Mouse (Mus musculus) splenic B cell, adult 2 months (primary cell): ENCODE results near the gene Dlgap4.

ENCODE experiments used
- DNase-seq: peaks from one replicate; pipeline ENCODE4 v3.0.0-alpha.2; 2011; ENCODE audit warnings: low read depth, low spot score
- H3K27me3 ChIP-seq: 2 replicates; pipeline ENCODE4 v1.6.1; 2012; ENCODE audit warnings: mild to moderate bottlenecking, low read length, moderate library complexity, mixed read lengths; ENCODE audit not compliant: control insufficient read depth, poor library complexity, insufficient read depth, severe bottlenecking
- H3K36me3 ChIP-seq: 2 replicates; pipeline ENCODE4 v1.6.1; 2012; ENCODE audit warnings: mild to moderate bottlenecking, low read length, moderate library complexity, mixed read lengths; ENCODE audit not compliant: control insufficient read depth, poor library complexity, insufficient read depth, severe bottlenecking

The Dlgap4 gene

DNA sequence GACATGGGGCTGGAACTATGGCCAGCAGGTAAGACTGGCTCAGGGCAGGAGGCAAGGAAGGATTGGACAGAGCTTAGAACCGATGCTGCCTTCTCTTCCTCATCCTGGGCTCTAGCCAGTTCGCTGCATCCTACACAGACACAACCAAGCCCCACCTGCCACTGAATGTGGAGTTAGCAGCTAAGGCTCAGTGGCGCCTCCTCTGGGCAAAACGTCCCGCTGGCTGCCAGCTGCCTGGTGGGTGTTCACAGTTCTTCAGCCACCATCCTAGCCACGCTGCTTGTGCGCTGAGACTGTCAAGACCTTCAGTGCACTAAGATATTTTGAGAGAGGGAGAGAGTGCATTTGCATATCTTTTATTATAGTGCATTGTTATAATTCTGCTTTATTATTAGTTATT lies 45.2 kb downstream of the Dlgap4 start:
- DNase-seq: no peak
- Histone ChIP-seq H3K36me3 (no peaks in the 10 kb centered on the region), H3K27me3 (no peaks in the 10 kb centered on the region)

DNA sequence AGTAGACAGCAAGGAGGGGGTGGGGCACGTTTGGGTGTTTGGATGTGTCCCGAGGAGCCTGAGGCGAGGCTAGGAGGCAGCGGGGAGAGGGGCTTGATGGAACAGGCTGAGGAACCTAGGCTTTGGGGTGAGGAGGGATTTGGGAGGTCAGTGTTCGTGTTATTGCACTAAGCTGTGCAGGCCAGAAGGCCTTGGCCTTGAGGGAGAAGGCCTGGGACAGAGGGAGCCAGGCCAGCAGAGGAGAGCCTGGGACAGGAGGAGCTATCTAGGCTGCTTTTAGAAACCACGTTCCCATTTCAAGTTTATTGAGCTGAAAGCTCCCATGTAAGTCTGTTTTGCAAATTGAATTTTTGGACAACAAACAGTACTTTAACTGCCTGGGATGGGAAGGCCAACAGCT lies 46.5 kb downstream of the Dlgap4 start:
- DNase-seq: no peak
- Histone ChIP-seq H3K36me3 (no peaks in the 10 kb centered on the region), H3K27me3 (no peaks in the 10 kb centered on the region)

DNA sequence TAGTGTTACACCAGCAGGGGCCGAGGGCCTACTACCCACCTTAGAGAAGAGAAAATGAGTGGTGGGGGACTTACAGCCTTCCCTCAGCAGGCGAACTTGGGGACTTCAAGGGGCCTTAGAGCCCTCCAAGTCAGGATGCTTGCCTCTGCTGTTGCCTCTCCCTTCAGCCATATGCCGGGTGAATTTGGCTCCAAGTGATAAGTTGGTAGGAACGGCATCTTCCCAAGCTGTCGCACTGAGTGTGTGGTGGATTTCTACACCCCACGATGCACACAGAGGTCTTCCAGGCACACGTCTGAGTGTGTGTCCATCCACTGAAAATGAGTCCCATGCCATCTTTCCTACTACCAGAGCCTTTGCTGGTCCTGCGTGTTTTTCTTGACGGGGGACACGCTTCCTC lies 49.7 kb downstream of the Dlgap4 start:
- Histone ChIP-seq H3K27me3 (no peaks in the 10 kb centered on the region), H3K36me3 (no peaks in the 10 kb centered on the region)
- no peak for DNase-seq

DNA sequence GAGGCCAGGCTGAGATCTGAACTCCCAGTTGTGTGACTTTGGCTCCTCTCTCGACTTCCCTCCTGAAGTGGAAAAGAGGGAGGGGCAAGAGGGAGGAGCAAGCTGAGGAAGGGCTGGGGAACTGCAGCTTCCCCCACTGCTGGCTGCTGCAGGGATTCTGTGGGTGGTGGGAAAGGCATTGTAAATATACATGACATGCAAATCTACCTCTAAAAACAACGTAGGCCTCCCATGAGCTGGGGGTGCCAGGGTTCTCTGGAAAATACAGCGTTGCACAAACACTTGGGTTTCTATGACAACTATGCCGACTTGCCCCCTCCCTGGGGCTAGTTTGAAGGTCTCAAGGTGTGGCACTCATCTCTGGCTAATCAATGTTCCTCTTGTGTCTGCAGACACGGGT lies 50.9 kb downstream of the Dlgap4 start:
- H3K36me3 ChIP-seq: no peaks in the 10 kb centered on the region
- H3K27me3 ChIP-seq: no peaks in the 10 kb centered on the region
- DNase-seq: no peak

DNA sequence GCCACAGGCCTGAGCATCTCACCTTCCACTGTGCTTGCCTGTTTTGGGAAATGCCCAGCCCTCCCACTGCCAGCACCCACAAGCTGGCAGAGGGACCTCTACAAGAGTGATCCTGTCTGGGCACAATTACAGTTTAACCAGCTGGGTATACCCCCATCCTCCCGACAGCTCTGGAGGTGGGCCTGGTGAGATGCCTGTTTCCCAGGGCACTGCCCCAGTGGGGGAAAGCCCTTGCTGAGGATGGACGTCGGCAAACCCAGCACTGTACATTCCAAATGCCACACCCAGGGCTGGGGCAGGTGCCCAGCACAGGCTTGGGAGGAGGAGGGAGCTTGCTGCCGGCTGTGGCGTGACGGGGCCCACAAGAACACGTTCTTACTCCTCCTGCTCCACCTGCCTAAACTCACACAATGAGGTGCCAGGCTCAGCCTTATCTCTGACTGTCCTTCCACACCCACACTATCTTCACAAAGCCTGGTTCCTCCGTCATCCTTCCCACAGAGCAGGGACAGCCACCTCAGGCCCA lies 51.6 kb downstream of the Dlgap4 start:
- no peak for DNase-seq
- Histone ChIP-seq H3K36me3 (no peaks in the 10 kb centered on the region), H3K27me3 (no peaks in the 10 kb centered on the region)

DNA sequence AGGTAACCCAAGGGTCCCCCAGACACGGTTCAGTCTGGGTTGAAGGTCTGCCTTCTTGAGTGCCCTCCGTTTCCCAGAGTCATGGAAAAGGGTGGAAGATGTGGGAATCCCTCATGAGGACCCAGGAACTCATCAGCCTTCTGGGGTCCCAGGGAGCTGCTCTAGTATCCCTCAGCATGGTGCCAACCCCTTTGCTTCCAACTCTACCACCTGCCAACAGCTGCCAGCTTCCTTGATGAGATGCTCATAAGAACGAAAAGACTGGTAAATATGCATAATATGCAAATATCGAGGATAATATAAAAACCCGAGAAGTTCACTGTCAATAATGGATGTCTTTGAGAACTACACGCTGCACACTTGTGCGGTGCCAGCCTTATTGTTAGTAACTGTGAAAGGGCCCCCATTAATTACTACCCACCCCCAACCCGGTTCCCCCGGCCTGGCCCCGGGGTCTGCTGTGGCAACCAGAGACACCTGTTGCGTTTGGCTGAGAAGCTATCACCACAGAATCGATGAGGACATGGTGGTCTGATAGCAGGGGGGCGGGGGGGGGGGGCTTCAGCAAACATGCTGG lies 52.2 kb downstream of the Dlgap4 start:
- DNase-seq: no peak
- Histone ChIP-seq H3K36me3 (no peaks in the 10 kb centered on the region), H3K27me3 (no peaks in the 10 kb centered on the region)

DNA sequence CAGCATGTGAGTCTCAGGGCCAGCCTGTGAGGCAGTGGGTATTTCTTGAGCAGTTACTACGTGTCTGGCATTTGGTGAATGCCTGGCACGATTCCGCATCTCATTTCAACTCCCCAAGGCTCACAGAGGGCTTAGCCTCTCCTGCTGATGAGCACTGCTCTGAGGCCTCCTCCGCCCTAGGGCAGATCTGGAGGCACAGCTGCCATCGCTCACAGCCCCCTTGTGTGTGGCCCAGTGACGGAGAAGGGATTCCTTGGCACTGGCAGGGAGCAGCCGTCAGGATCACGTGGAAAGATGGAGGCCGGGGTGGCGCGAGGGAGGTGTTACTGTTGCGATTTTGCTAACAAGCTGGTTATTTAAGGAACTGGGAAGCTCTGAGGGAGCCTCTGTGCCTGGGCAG lies 52.7 kb downstream of the Dlgap4 start:
- DNase-seq: no peak
- Histone ChIP-seq H3K36me3 (no peaks in the 10 kb centered on the region), H3K27me3 (no peaks in the 10 kb centered on the region)

DNA sequence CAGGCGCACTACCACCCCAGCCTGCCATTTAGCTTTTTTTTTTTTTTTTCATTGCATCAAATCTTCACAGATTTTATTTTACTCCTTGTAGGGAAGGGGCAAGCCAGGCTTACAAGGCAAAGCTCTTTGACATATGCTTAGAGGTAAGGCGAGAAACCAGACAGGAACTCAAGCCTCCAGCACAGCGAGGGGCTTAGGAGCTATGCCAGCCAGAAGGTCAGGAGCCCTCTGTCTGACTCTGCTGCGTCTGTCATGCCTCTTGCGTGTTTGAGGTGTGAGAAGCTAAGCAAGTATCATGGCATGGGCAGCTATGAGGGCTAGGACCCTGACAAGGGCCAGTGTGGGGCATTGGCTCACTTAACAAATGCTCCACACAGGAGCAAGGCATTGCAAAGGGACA lies 53.8 kb downstream of the Dlgap4 start:
- H3K36me3 ChIP-seq: no peaks in the 10 kb centered on the region
- no peaks in the 10 kb centered on the region for H3K27me3 ChIP-seq
- no peak for DNase-seq

DNA sequence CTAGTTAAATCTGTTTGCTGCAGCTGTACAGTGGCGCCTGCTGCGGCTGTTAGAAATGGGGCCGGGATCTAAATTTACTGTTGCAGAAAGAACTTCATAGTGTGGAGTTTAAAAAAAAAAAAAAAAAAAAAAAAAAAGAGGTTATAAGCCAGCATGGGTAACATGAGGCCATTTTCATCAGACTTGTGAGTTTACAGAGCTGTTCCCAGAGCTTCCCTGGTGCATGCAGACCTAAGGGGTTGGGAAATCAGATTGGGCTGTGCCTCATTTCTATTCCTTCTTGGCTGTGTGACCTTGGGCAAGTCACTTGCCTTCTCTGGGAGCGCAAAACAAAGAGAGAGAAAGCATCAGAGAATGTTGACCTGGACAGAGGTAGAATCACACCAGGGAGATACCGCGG lies 55.1 kb downstream of the Dlgap4 start:
- no peak for DNase-seq
- no peaks in the 10 kb centered on the region for H3K27me3 ChIP-seq
- H3K36me3 ChIP-seq: no peaks in the 10 kb centered on the region

DNA sequence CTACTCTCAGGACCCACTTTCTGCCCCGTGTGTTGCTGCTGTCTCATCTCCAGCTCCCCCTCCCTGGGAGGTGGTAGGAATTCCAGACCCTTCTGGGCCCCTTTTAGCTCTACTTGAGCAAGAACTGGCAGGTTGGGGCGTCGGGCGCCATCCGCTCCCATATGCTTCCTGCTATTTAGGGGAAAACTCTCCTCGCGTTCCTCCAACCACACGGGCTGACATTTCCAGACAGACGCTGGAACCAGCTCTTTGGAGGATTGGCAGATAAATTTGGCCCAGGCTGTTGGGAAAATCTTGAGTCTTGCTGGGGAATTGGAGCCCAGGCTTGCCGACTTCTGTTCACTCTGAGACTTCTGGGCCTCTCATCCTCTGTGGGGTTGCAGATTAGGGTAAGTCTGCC lies 59.8 kb downstream of the Dlgap4 start:
- no peaks in the 10 kb centered on the region for H3K27me3 ChIP-seq
- DNase-seq: no peak
- no peaks in the 10 kb centered on the region for H3K36me3 ChIP-seq

DNA sequence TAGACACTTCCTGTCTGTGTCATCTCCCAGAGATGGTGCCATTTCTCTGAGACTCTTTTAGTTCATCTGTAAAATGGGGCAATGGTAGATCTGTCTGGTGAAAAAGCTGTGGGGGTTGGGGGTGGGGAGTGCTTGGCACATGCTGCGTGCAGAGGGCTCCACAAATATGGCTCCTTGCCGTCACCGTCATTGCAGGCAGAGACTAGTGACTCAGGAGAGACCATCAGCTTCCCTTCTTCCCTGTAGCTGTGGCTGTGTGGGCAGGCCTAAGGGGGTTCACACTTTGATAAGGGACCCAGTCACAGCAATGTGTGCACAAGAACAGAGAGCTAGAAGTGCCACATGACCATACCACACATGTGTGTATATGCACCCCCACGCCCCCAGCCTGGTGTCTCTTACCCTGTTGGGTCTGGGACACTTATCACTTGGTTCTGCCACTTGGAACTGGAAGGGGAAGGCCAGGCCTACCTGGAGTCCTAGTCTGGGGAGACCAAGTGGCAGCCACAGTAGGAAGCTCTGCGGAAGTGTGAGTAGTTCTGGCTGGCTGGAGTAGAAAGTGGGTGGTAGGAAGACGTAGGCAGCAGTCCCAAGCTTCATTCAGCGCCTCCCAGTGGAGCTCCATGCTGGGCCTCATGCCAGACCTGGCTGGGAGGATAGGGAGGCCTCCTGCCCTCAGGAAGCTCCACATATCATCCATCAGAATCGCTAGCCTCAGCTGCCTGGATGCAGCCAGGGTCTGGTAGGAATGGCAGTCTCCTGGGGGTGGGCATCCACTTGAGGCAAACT lies 60.6 kb downstream of the Dlgap4 start:
- no peaks in the 10 kb centered on the region for H3K27me3 ChIP-seq
- no peak for DNase-seq
- H3K36me3 ChIP-seq: no peaks in the 10 kb centered on the region

DNA sequence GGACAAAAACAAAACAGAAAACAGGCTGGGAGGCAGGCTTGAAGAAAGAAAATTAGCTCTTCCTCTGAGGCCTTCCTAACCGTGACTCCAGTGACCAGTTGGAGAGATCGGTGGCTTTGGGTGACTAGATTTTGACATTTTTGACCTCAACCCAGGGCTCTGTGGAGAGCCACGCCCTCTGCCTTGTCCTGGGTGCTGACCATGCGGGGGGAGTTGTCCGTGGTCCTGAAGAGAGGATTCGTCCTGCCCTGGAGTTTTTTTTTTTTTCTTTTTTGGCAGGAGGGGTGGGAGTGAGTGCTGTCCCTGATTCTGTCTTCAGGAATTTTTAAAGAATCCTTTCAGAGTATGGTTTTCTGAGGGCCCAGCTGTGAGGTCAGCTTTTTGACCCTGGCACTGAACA lies 63.4 kb downstream of the Dlgap4 start:
- Histone ChIP-seq H3K27me3 (no peaks in the 10 kb centered on the region), H3K36me3 (no peaks in the 10 kb centered on the region)
- no peak for DNase-seq

DNA sequence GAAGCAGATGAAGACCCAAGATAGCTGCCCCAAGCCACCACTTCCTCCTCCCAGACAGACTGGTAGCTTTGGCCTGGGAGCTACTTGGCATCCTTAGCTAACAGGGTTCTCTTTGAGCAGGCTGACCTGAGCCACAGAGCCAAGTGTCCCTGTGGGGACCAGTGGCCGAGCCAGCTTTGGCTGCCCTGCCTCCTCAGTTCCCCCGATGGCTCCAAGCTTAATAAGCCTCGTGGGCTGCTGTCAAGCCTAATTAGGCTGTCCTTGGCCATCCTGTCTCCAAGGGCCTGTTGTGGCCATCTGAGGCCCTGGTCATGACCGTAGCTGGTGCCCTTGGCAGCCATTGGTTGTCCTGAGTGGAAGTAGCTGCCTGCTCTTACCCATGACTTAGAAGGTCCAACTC lies 64.6 kb downstream of the Dlgap4 start:
- no peaks in the 10 kb centered on the region for H3K36me3 ChIP-seq
- DNase-seq: no peak
- no peaks in the 10 kb centered on the region for H3K27me3 ChIP-seq

DNA sequence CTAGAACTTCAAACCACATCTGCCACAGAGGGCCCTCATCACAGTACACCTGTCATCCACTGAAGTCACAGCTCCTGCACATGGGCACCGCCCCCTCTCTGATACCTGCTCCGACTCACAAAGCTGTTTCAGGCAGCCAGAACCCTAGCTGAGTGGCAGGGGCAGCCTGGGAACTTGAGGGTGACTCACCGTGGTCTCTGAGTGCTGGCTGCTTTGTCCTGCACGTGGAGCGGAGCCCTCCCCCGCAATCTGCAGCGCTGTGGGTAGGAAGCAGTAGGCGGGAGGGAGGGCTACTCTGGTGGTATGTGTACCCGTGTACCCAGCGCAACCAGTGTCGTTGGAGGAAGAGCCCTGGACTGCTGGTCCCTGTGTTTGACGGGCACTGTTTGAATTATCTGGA lies 69.5 kb downstream of the Dlgap4 start:
- no peaks in the 10 kb centered on the region for H3K36me3 ChIP-seq
- no peaks in the 10 kb centered on the region for H3K27me3 ChIP-seq
- DNase-seq: no peak

DNA sequence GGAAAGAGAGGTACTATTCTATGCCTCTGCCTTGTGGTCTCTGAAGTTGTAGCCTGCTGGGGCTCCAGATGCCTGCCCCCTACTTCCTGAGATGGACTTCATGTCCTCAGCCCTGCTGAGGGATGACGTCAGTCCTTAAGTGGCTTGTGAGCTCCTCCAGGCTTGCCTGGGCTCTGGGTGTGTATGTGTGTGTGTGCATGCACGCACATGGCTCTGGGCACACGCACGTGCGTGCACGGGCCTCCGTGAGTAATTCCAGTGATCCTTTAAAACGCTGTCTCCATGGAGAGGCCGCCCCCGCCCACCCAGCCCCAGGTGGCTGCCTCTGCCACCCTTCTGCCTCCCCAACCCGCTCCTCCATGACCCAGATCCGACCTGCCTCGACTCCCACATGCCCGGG lies 72.5 kb downstream of the Dlgap4 start:
- DNase-seq: no peak
- no peaks in the 10 kb centered on the region for H3K36me3 ChIP-seq
- H3K27me3 ChIP-seq: no peaks in the 10 kb centered on the region

DNA sequence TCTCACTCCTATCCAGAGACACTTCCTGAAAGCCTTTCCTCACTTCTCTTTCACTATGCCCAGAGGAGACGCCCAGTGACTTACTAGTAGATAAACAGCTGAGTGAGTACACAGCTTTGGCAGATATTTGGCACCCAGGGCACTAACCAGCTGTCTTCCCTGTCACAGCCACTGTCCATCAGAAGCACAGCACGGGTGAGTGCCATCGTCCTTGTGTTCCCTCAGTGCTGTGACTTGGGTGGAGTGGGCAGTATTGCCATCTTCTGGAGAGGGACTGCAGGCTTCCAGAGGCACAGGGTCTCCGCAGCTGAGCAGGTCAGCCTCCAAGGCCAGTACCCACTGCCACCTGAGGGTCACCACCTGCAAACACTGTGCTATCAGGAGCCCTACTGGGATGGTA lies 73.2 kb downstream of the Dlgap4 start:
- Histone ChIP-seq H3K36me3 (no peaks in the 10 kb centered on the region), H3K27me3 (no peaks in the 10 kb centered on the region)
- no peak for DNase-seq
